Mouse (Mus musculus) hindbrain, embryonic 10.5 days (tissue): ENCODE measurements at regions not wholly inside any gene's neighbourhood (a gene's known extent, or its start where the extent isn't known, plus 50 kb on each side); places are given as distances from the start of the nearest gene placed in this dataset.

Experiments
- DNase-seq: peaks from one replicate; pipeline ENCODE4 v3.0.0-alpha.2; 2017; ENCODE audit warnings: low spot score
- H3K27ac ChIP-seq: fragments of 300-500 bp; sonication (generic); 2 replicates; pipeline ENCODE4 v1.5.1; 2016; ENCODE audit warnings: mild to moderate bottlenecking, moderate library complexity
- H3K27me3 ChIP-seq: fragments of 300-500 bp; sonication (generic); 2 replicates; pipeline ENCODE4 v1.6.1; 2016; ENCODE audit warnings: mild to moderate bottlenecking; ENCODE audit not compliant: poor library complexity, insufficient read depth, severe bottlenecking
- H3K36me3 ChIP-seq: fragments of 300-500 bp; sonication (generic); 2 replicates; pipeline ENCODE4 v1.6.1; 2016; ENCODE audit warnings: mild to moderate bottlenecking, moderate library complexity
- H3K4me1 ChIP-seq: fragments of 300-500 bp; sonication (generic); replicated peaks from 2 replicates; pipeline ENCODE4 v1.6.1; 2016; ENCODE audit warnings: mild to moderate bottlenecking
- H3K4me3 ChIP-seq: fragments of 300-500 bp; sonication (generic); 2 replicates; pipeline ENCODE4 v1.5.1; 2016; ENCODE audit warnings: mild to moderate bottlenecking, moderate library complexity
- H3K9me3 ChIP-seq: fragments of 300-500 bp; sonication (generic); 2 replicates; pipeline ENCODE4 v1.6.1; 2016; ENCODE audit warnings: mild to moderate bottlenecking, moderate library complexity
- WGBS: fragments of 180-500 bp; shearing (Covaris S2); methylation state at CpG from one replicate; pipeline ENCODE4 v1.1.7; 2016; 5-methylcytosine and 5-hydroxymethylcytosine counted together

DNA sequence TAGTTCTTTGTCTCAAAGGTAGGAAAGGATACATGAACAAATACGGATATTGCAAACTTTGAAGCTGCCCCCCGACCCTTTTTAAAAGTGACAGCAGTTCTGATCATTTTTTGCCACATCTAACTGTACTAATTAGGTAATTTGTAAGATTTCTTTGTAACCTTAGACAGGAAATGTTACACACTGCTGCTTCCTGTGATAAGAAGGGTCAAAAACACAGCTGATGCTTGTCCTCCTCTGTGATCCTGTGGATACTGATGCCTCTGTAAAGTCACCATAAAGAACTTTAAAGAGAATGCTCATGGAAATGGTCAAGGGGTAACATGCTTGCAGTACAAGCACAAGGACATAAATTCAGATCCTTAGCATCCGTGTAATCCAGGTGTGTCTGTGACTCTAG is 313.9 kb downstream of the Kcnj2 start:
- no peak overlapping the region for H3K4me3 ChIP-seq
- H3K27me3 ChIP-seq: no peaks in the 10 kb centered on the region
- no peaks in the 10 kb centered on the region for H3K36me3 ChIP-seq
- H3K27ac ChIP-seq: no peak overlapping the region
- H3K4me1 ChIP-seq: no peaks in the 10 kb centered on the region
- H3K9me3 ChIP-seq: no peaks in the 10 kb centered on the region
- no peak for DNase-seq
- 89% methylated on average over 3 of the region's 3 CpGs for WGBS

DNA sequence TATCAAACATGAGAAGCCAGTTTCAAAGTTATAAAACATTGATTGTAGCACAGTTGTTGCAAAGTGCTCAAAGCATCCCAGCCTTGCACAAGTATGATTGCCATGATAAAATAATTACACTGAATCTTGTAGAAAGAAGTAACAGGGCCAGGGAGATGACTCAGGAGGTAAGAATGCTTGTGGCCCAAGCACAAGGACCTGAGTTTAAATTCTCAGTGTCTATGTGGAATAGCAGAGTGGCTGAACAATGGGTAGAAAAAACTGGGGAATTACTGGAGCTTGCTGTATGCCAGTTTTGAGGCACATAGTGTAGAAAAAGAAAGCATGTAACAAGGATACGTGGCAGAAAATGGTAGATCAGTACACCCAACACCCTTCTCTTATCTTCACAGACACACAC is 332.7 kb downstream of the Kcnj2 start:
- WGBS: 91% methylated on average over 1 of the region's 1 CpGs
- Histone ChIP-seq H3K4me3 (no peak overlapping the region), H3K4me1 (no peaks in the 10 kb centered on the region), H3K27me3 (no peaks in the 10 kb centered on the region), H3K27ac (no peak overlapping the region), H3K9me3 (no peaks in the 10 kb centered on the region), H3K36me3 (no peaks in the 10 kb centered on the region)
- DNase-seq: no peak

DNA sequence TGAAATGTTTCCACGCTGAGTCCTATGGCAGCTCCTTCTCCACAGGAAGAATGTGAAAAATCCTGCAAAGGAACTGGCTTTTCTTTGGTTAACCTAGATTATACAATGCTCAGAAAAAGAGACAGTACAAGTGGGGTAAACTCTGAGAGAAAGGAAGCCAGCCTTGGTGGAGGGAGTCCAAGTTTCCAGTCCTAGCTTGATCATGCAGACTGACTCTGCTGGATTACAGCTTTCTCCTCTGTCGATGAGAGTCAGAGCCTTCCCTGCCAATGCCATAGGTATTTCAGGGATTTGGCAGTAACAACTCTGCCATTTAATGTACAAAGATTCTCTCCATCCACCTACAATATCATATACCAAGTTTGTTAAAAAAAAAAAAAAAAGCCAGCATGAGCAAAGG is 343.3 kb downstream of the Kcnj2 start:
- no peak overlapping the region for H3K27ac ChIP-seq
- H3K36me3 ChIP-seq: no peaks in the 10 kb centered on the region
- H3K27me3 ChIP-seq: no peaks in the 10 kb centered on the region
- H3K4me3 ChIP-seq: no peak overlapping the region
- WGBS: 95% methylated on average over 2 of the region's 2 CpGs
- H3K9me3 ChIP-seq: no peaks in the 10 kb centered on the region
- no peak for DNase-seq
- H3K4me1 ChIP-seq: no peaks in the 10 kb centered on the region

DNA sequence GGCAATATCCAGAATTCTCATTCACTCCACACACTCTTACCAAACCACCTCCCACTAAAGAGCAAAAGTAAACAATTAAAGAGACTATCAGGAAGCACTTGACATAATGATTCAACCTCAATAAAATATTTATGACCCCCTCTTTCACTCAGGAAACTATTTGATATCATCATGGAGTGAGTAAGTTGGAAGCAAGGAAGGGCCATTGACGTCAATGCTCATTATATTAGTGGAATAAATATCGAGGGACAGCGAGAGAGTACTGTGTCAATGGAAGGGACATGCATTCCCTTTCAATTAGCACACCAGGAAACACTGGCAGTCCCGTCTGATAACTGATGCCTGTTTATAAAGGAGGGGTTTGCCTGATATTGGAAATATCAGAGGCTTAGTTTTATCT is 358.9 kb downstream of the Kcnj2 start:
- no peaks in the 10 kb centered on the region for H3K27me3 ChIP-seq
- no peak overlapping the region for H3K4me3 ChIP-seq
- no peaks in the 10 kb centered on the region for H3K4me1 ChIP-seq
- DNase-seq: no peak
- H3K27ac ChIP-seq: no peak overlapping the region
- WGBS: 78% methylated on average over 4 of the region's 4 CpGs
- no peaks in the 10 kb centered on the region for H3K36me3 ChIP-seq
- H3K9me3 ChIP-seq: no peaks in the 10 kb centered on the region

DNA sequence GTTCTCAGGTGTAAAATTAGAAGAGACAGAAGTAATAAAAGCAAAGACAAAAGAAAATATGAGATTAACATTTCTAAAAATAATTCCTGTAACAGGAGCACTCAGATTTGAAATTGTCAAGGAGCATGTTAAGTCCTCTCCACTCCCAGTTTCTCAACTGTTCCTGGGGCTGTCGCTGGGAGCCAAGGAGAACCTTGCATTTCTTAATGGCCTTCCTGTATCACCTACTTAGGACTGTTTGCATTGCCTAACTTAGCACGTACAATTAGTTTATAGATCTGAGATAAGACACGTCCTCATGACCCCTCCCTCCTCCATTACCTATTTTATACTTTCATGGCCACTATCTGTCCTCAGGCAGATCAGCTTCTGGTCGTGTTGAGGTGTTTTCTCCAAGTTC is 360.8 kb downstream of the Kcnj2 start:
- no peak for DNase-seq
- 81% methylated on average over 4 of the region's 4 CpGs for WGBS

DNA sequence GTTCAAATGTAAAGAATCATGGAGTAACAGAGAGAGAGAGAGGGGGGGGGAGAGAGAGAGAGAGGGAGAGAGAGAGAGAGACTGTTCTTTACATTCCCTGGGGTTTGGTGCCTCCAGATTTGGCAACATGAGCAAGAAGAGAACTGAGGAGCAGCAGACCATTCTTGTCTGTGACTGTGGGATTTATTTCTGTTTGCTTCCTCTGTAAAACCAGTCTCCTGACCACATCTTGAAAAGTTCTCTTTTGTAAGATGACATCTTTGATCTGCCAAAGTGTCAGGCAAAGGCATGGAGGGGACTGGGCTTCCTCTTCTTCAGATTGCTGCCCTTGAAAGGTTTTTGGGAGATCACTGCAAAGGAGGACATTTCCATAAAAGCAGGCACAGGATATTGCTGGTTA is 376.3 kb downstream of the Kcnj2 start:
- Histone ChIP-seq H3K4me1 (no peaks in the 10 kb centered on the region), H3K27ac (no peak overlapping the region), H3K36me3 (no peaks in the 10 kb centered on the region), H3K9me3 (no peaks in the 10 kb centered on the region), H3K4me3 (no peak overlapping the region), H3K27me3 (no peaks in the 10 kb centered on the region)
- no peak for DNase-seq

More for the DNA sequence above, 360.8 kb downstream of the Kcnj2 start:
- Histone ChIP-seq H3K27ac (no peak overlapping the region), H3K4me3 (no peak overlapping the region), H3K36me3 (no peaks in the 10 kb centered on the region), H3K9me3 (no peaks in the 10 kb centered on the region), H3K27me3 (no peaks in the 10 kb centered on the region), H3K4me1 (no peaks in the 10 kb centered on the region)

DNA sequence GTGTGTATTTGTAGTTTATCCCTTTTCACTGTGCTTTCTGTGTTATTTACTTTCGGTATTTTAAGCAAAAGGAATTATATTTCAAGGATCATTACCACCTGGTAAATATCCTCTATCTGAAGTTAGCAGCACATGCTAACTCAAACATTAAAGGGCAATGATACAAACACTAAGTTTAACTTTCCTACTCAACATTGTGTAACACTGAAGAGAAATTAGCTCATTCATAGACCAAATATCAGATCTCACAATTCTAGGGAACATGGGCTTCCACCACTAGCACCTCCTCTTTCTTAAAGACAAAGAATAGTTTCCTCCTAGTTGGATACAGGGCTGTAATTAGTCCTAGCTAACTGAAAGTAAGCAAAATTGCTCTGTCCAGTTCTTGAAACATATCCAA is 377.4 kb downstream of the Kcnj2 start:
- WGBS: 84% methylated on average over 1 of the region's 1 CpGs
- no peaks in the 10 kb centered on the region for H3K27me3 ChIP-seq
- DNase-seq: no peak

DNA sequence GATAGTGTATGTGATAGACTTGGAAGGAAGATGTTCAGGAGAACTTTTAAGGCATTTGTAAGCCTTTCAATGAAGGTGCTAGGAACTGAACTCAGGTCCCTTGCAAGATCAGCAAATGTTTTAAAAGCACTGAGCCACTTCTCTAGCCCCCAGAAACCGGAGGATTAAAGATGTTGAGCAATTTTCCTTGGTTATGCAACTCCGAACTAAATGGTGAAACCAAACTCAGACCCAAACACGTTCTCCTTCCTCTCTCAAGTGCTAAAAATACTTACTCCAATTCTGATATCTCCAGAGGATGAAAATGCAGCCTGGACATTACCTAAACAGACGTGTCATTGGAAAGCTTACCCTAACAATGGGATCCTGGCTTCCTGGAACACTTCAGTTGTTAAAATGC is 378.8 kb downstream of the Kcnj2 start:
- Histone ChIP-seq H3K4me3 (no peak overlapping the region), H3K4me1 (no peaks in the 10 kb centered on the region), H3K27ac (no peak overlapping the region), H3K27me3 (no peaks in the 10 kb centered on the region), H3K36me3 (no peaks in the 10 kb centered on the region), H3K9me3 (no peaks in the 10 kb centered on the region)
- no peak for DNase-seq
- 85% methylated on average over 4 of the region's 4 CpGs for WGBS

More for the DNA sequence above, 377.4 kb downstream of the Kcnj2 start:
- no peaks in the 10 kb centered on the region for H3K9me3 ChIP-seq
- H3K4me3 ChIP-seq: no peak overlapping the region
- no peaks in the 10 kb centered on the region for H3K36me3 ChIP-seq
- no peaks in the 10 kb centered on the region for H3K4me1 ChIP-seq
- H3K27ac ChIP-seq: no peak overlapping the region

DNA sequence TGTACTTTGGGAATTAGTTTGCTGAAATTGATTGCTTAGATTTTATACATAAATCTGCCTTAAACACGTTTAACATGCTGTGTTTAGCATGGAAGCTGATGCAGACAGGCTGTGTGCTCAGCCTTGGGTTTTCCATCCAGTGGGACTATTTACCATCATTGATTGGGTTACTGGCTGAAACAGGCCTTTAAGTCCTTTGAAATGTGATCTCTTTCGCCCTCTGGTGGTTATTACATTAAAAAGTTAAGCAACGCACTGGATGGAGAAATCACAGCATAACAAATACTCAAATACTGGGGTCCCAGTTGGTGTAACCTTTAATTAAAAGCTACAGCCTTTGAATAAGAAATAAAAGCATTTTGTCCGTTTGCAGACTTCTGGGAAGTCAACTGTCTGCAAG is 379.8 kb downstream of the Kcnj2 start:
- H3K27me3 ChIP-seq: no peaks in the 10 kb centered on the region
- H3K36me3 ChIP-seq: no peaks in the 10 kb centered on the region
- WGBS: 10% methylated on average over 4 of the region's 4 CpGs
- no peaks in the 10 kb centered on the region for H3K4me1 ChIP-seq
- H3K9me3 ChIP-seq: no peaks in the 10 kb centered on the region
- H3K27ac ChIP-seq: no peak overlapping the region
- no peak overlapping the region for H3K4me3 ChIP-seq
- no peak for DNase-seq

DNA sequence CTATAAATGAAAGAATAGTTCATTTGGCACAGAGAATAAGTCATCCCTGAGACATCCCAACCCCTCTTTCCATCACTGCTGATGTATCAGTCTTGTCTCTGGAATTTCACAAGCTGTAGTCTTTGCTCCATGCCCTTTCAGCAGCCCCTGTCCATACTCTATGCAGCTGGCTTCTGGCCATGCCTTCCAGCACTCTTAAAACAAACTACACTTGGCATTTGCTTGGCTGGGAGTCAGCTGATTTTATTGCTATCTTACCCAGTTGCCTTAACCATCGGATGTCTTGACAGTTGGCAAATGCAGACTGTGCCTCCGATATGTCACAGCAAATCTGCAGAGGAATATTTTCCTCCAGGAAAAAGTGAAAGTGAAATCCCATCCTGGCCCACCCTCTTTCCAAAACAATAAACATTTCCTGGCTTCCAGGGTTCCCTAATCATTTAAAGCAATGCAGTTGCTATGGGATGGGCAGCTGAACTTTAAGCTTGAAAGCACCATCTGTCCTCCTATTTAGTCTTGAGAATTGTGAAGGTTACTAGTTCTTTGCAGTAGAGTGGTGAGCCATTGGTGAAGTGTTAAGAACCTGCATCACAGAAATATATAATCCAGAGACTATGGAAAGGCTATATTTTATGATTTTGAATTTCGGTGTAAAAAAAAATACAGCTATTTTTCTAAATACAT is 385.0 kb downstream of the Kcnj2 start:
- no peaks in the 10 kb centered on the region for H3K4me1 ChIP-seq
- no peak overlapping the region for H3K27ac ChIP-seq
- no peaks in the 10 kb centered on the region for H3K27me3 ChIP-seq
- DNase-seq: no peak
- H3K9me3 ChIP-seq: no peaks in the 10 kb centered on the region
- WGBS: 86% methylated on average over 3 of the region's 3 CpGs
- H3K4me3 ChIP-seq: no peak overlapping the region
- no peaks in the 10 kb centered on the region for H3K36me3 ChIP-seq

DNA sequence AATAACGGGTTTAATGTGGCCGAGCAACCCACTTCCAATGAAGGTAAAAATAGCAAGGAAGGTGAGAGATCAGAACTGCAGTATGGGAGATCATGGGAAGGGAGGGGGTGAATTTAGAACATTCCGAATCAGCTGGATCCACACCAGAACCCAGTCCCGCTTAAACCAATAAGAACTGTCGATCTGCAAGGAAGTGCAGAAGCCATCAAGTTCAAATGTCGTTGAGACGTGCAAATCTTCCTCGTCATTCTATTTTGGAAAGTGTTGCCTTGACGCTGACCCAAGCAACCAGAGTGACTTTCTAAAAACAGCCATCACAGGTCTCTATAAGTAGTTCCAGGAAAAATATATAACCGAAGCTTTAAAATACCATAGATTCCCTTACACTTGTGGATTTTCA is 394.1 kb downstream of the Kcnj2 start:
- Histone ChIP-seq H3K4me1 (no peaks in the 10 kb centered on the region), H3K36me3 (no peaks in the 10 kb centered on the region), H3K27me3 (no peaks in the 10 kb centered on the region), H3K4me3 (no peak overlapping the region), H3K9me3 (no peaks in the 10 kb centered on the region), H3K27ac (no peak overlapping the region)
- WGBS: 92% methylated on average over 10 of the region's 10 CpGs
- no peak for DNase-seq

DNA sequence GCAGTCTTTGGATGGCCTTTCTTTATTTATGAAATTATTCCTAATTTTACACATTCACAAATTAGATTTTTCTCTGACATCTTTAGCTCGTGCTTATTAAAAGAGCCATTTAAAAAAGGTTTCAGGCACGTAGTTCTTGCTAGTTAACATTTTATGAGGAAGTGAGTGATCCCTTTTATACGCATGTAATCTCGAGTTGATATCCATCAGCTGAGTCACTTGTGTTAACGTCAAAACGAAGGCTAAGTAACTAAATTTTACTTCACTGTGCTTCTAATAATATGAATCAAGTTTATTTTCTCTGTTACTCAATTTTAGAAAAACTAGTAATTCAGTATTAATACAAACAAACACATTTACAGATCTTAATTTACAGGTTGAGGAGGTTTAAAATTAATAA is 419.0 kb downstream of the Kcnj2 start:
- Histone ChIP-seq H3K4me3 (no peak overlapping the region), H3K4me1 (no peaks in the 10 kb centered on the region), H3K36me3 (no peaks in the 10 kb centered on the region), H3K27ac (no peak overlapping the region), H3K27me3 (no peaks in the 10 kb centered on the region), H3K9me3 (no peaks in the 10 kb centered on the region)
- DNase-seq: no peak
- 88% methylated on average over 6 of the region's 6 CpGs for WGBS

DNA sequence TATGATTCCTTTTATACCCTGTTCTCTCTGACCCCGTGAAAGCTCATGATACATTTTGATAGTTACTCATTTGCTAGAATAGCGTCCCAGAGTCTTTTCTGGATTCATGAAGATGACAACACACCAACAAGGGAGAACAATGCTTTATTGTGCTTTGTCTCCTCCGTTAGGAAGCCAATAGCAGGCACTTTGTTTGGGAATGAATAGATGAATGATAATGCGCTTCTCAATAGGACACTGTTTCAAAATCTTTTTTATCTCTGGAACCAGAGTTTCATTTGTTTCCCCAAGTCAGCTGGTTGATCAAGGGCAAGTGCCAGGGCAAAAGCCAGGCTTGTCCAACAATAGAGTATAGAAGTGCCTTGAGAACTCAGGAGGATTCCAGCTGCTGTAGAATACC is 446.5 kb downstream of the Kcnj2 start:
- peak overlapping the region; percentile 46 for H3K27ac ChIP-seq
- no peaks in the 10 kb centered on the region for H3K9me3 ChIP-seq
- no peak for DNase-seq
- H3K4me3 ChIP-seq: no peak overlapping the region
- H3K4me1 ChIP-seq: peaks cover 8% of the 10 kb centered on the region
- WGBS: 37% methylated on average over 4 of the region's 4 CpGs
- H3K36me3 ChIP-seq: no peaks in the 10 kb centered on the region
- H3K27me3 ChIP-seq: no peaks in the 10 kb centered on the region

DNA sequence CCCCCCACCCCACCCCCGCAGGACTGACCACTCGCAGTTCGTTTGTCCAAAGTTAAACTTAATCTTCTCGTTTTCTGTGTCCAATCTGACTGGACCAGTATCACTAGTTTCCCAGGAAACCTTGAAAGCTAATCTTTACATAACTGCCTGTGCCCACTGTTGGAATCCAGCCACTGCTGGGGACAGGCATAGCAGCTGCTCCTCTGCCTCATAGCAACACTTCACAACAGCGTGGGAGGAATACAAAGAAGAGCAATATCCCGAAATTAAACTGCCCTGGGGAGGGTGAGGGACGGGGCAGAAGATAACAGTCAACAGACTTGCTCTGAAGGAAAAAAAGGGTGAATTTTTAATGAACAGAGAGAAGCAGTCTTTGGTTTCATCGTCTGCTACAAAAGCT is 456.8 kb downstream of the Kcnj2 start:
- H3K4me3 ChIP-seq: no peak overlapping the region
- WGBS: 63% methylated on average over 8 of the region's 8 CpGs

More for the DNA sequence above, 456.8 kb downstream of the Kcnj2 start:
- DNase-seq: peak; percentile 8
- Histone ChIP-seq H3K36me3 (no peaks in the 10 kb centered on the region), H3K9me3 (0 out of 2 replicates have a peak, but pooled peaks cover 4% of the 10 kb centered on the region), H3K27ac (no peak overlapping the region), H3K4me1 (no peaks in the 10 kb centered on the region), H3K27me3 (no peaks in the 10 kb centered on the region)
